Mouse (Mus musculus): ENCODE data around the gene Fat4.

The Fat4 gene

GRCm38 (mm10) chr3:38907676-38908425, 21.1 kb downstream of the Fat4 start:
- DNase-seq (ENCODE audit: low spot score): no peak

GRCm38 (mm10) chr3:38908426-38909111, 21.8 kb downstream of the Fat4 start:
- no peak for DNase-seq (ENCODE audit: low spot score)

GRCm38 (mm10) chr3:38912768-38913487, 26.2 kb downstream of the Fat4 start:
- DNase-seq (ENCODE audit: low spot score): no peak

GRCm38 (mm10) chr3:38913488-38914105, 26.9 kb downstream of the Fat4 start:
- no peak for DNase-seq (ENCODE audit: low spot score)

GRCm38 (mm10) chr3:38918926-38919325, 32.2 kb downstream of the Fat4 start:
- DNase-seq (ENCODE audit: low spot score): no peak

GRCm38 (mm10) chr3:38921031-38921430, 34.3 kb downstream of the Fat4 start:
- DNase-seq (ENCODE audit: low spot score): no peak

GRCm38 (mm10) chr3:38923251-38923686, 36.5 kb downstream of the Fat4 start:
- no peak for DNase-seq (ENCODE audit: low spot score)

GRCm38 (mm10) chr3:38928076-38928686, 41.4 kb downstream of the Fat4 start:
- no peak for DNase-seq (ENCODE audit: low spot score)

GRCm38 (mm10) chr3:38928751-38929150, 42.0 kb downstream of the Fat4 start:
- DNase-seq (ENCODE audit: low spot score): no peak

- DNase-seq (ENCODE audit: low spot score): no peak
These were observed 48.0 kb downstream of the Fat4 start for GRCm38 (mm10) chr3:38934780-38935179.

GRCm38 (mm10) chr3:38936485-38936884, 49.7 kb downstream of the Fat4 start:
- DNase-seq (ENCODE audit: low spot score): no peak

- DNase-seq (ENCODE audit: low spot score): no peak
These were observed 50.4 kb downstream of the Fat4 start for GRCm38 (mm10) chr3:38937159-38937558.

- no peak for DNase-seq (ENCODE audit: low spot score)
These were observed 51.4 kb downstream of the Fat4 start for GRCm38 (mm10) chr3:38938136-38938535.

GRCm38 (mm10) chr3:38939573-38939972, 52.8 kb downstream of the Fat4 start:
- no peak for DNase-seq (ENCODE audit: low spot score)

- no peak for DNase-seq (ENCODE audit: low spot score)
These were observed 53.6 kb downstream of the Fat4 start for GRCm38 (mm10) chr3:38940327-38940726.

- no peak for DNase-seq (ENCODE audit: low spot score)
These were observed 58.4 kb downstream of the Fat4 start for GRCm38 (mm10) chr3:38945157-38945556.

- DNase-seq (ENCODE audit: low spot score): no peak
These were observed 61.0 kb downstream of the Fat4 start for GRCm38 (mm10) chr3:38947706-38948105.

- DNase-seq (ENCODE audit: low spot score): no peak
These were observed 65.9 kb downstream of the Fat4 start for GRCm38 (mm10) chr3:38952602-38953001.

GRCm38 (mm10) chr3:38954196-38954595, 67.5 kb downstream of the Fat4 start:
- no peak for DNase-seq (ENCODE audit: low spot score)

GRCm38 (mm10) chr3:38956012-38956648, 69.4 kb downstream of the Fat4 start:
- no peak for DNase-seq (ENCODE audit: low spot score)

- DNase-seq (ENCODE audit: low spot score): no peak
These were observed 70.4 kb downstream of the Fat4 start for GRCm38 (mm10) chr3:38957186-38957585.
